Mouse (Mus musculus): ENCODE data around the gene Cyp2e1. TPM values are rescaled to one million over a fixed set of nuclear protein-coding genes. Genes with fewer than 3 reads are reported as not detected.

Gene Cyp2e1
- polyA plus RNA-seq, 1 experiment from 2014 or later, result not detected

DNA sequence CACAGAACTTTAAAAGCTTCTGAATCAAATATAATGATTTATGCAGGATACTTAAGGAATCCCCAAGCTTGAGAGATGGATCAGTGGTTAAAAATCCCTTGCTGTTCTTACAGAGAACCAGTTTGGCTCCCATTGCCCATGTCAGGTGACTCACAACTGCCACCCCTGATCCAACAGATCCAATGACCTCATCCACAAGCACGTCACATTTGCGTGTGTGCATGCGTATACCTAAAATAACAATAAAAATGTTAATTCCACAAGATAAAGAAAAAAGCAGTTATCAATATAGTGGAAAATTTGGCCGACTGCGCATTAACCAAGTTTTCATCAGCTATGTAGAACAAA, 57.7 kb downstream of the Cyp2e1 start:
- H3K4me1 ChIP-seq, result peaks cover 2% of the 10 kb centered on the region; the same call in 1 of the 2 replicates
- no peaks in the 10 kb centered on the region for H3K9me3 ChIP-seq (replicated peaks)
- H3K27ac ChIP-seq, result peak overlapping the region; percentile 83; the same call in 1 of the 2 replicates
- H3K9ac ChIP-seq, result peak overlapping the region; percentile 72
- peak; percentile 55 for ATAC-seq (ENCODE audit: low FRiP score)
- H3K27me3 ChIP-seq, result no peaks in the 10 kb centered on the region
- peak overlapping the region; percentile 55 for H3K4me3 ChIP-seq
- no peaks in the 10 kb centered on the region for H3K36me3 ChIP-seq
- 49% methylated on average over 5 of the region's 5 CpGs for WGBS
- H3K4me2 ChIP-seq (replicated peaks), result peak overlapping the region; percentile 65

DNA sequence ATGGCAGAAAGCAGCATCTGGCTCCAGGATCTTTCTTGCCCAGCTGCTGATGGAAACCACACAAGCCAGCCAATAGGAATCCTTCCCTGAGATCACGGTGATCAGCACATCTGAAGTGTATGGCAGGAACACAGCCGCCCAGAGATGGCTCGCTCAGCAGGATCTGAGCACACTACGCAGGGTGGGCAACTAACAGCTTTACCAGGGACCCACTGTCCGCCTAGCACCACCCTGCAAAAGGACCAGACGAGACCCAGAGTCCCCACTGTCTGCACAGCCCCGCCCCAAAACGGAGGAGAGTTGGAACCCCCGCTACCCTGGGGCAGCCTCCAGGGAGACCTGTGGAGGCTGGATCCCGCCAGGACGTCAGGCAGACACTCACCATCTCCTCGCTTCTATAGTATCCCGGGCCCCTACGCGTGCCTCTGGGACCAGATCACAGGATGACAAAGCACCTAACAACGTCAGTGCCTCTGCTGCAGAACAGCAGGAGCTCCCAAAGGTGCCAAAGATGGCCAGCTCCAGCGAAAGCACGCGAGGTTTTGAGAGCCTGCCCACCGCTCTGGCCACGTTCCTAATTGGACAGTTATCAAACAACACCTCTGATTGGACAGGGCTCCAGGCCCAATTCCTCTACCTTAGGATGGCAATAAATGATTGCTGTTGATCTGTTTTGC, 58.3 kb downstream of the Cyp2e1 start, which contains the start of gene Zfp941:
Gene Zfp941, minus strand, starts transcription at position 526 of the 677 bp plus-strand sequence.
- WGBS, result 3% methylated on average over 21 of the region's 21 CpGs
- H3K4me1 ChIP-seq, result peaks cover 2% of the 10 kb centered on the region; the same call in 1 of the 2 replicates
- peak within 1 kb of the TSS; percentile 83 for H3K27ac ChIP-seq
- peak within 1 kb of the TSS; percentile 65 for H3K4me2 ChIP-seq (replicated peaks)
- H3K9ac ChIP-seq, result peak within 1 kb of the TSS; percentile 72
- no peaks in the 10 kb centered on the region for H3K27me3 ChIP-seq
- H3K4me3 ChIP-seq, result peak within 1 kb of the TSS; percentile 55
- H3K36me3 ChIP-seq, result no peaks in the 10 kb centered on the region
- peak; percentile 94 for ATAC-seq (ENCODE audit: low FRiP score)
- H3K9me3 ChIP-seq (replicated peaks), result no peaks in the 10 kb centered on the region

DNA sequence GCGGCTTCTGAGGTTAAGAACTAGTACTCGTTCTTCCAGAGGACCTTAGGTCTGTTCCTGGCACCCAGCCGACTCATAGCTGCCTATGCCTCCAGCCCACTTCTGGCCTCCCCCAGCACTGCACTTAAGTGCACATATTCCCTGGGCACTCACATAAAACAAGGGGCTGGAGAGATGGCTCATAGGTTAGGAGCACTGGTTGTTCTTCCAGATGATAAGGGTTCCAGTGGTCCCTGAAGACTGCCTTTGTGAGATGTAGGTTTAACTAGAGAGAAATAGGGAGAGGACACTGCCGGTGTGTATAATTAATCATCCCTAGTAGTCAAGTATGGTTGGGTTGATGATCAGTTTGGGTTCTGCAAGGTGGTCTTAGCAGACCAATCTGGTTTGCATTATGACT, 59.2 kb downstream of the Cyp2e1 start:
- Histone ChIP-seq H3K27me3 (no peaks in the 10 kb centered on the region), H3K4me1 (peaks cover 2% of the 10 kb centered on the region; the same call in 1 of the 2 replicates), H3K9ac (no peak overlapping the region), H3K4me3 (no peak overlapping the region), H3K4me2 (replicated peaks) (no peak overlapping the region), H3K27ac (no peak overlapping the region), H3K36me3 (no peaks in the 10 kb centered on the region), H3K9me3 (replicated peaks) (no peaks in the 10 kb centered on the region)
- ATAC-seq (ENCODE audit: low FRiP score), result no peak
- 93% methylated on average over 4 of the region's 4 CpGs for WGBS

Other genes with a start within 250 kb of the Cyp2e1 start
- not detected in 2 replicates for gene Olfr538, start 195.9 kb upstream of the Cyp2e1 start, polyA plus RNA-seq (2016; fragmentation: Nextera tagmentation; extraction: Ambion mirVana)
- not detected in 2 replicates for gene Olfr46, start 162.5 kb upstream of the Cyp2e1 start, polyA plus RNA-seq (2016; fragmentation: Nextera tagmentation; extraction: Ambion mirVana)
- gene Olfr61, start 134.8 kb upstream of the Cyp2e1 start, polyA plus RNA-seq (2016; fragmentation: Nextera tagmentation; extraction: Ambion mirVana), result not detected in 2 replicates
- not detected in 2 replicates for gene Olfr53, start 117.3 kb upstream of the Cyp2e1 start, polyA plus RNA-seq (2016; fragmentation: Nextera tagmentation; extraction: Ambion mirVana)
- not detected in 2 replicates for gene Olfr539, start 103.8 kb upstream of the Cyp2e1 start, polyA plus RNA-seq (2016; fragmentation: Nextera tagmentation; extraction: Ambion mirVana)
- gene Olfr45, start 81.8 kb upstream of the Cyp2e1 start, polyA plus RNA-seq (2016; fragmentation: Nextera tagmentation; extraction: Ambion mirVana), result not detected in 2 replicates
- gene Olfr541, start 66.5 kb upstream of the Cyp2e1 start, polyA plus RNA-seq (2016; fragmentation: Nextera tagmentation; extraction: Ambion mirVana), result not detected in 2 replicates
- 0.19 and 0.36 TPM in 2 replicates for gene Syce1, start 24.1 kb downstream of the Cyp2e1 start, polyA plus RNA-seq (2016; fragmentation: Nextera tagmentation; extraction: Ambion mirVana)
- gene Zfp941, start 58.4 kb downstream of the Cyp2e1 start, polyA plus RNA-seq (2016; fragmentation: Nextera tagmentation; extraction: Ambion mirVana), result 12.3 and 13.4 TPM in 2 replicates
- 0.93 TPM in 1 of 2 replicates, not detected in the other for gene Urah, start 71.3 kb downstream of the Cyp2e1 start, polyA plus RNA-seq (2016; fragmentation: Nextera tagmentation; extraction: Ambion mirVana)
- not detected in 2 replicates for gene Scgb1c1, start 81.8 kb downstream of the Cyp2e1 start, polyA plus RNA-seq (2016; fragmentation: Nextera tagmentation; extraction: Ambion mirVana)
- gene Odf3, start 84.1 kb downstream of the Cyp2e1 start, polyA plus RNA-seq (2016; fragmentation: Nextera tagmentation; extraction: Ambion mirVana), result not detected in 2 replicates
- not detected in 2 replicates for gene Gm45785, start 92.6 kb downstream of the Cyp2e1 start, polyA plus RNA-seq (2016; fragmentation: Nextera tagmentation; extraction: Ambion mirVana)
- gene Ric8a, start 93.2 kb downstream of the Cyp2e1 start, polyA plus RNA-seq (2016; fragmentation: Nextera tagmentation; extraction: Ambion mirVana), result 82.3 and 88.5 TPM in 2 replicates
- 30.9 and 33.4 TPM in 2 replicates for gene Bet1l, start 93.8 kb downstream of the Cyp2e1 start, polyA plus RNA-seq (2016; fragmentation: Nextera tagmentation; extraction: Ambion mirVana)
- gene Psmd13, start 118.2 kb downstream of the Cyp2e1 start, polyA plus RNA-seq (2016; fragmentation: Nextera tagmentation; extraction: Ambion mirVana), result 279 and 282 TPM in 2 replicates
- 25.8 and 27.1 TPM in 2 replicates for gene Sirt3, start 118.6 kb downstream of the Cyp2e1 start, polyA plus RNA-seq (2016; fragmentation: Nextera tagmentation; extraction: Ambion mirVana)
- 0.81 TPM in 1 of 2 replicates, not detected in the other for gene Cox8b, start 136.7 kb downstream of the Cyp2e1 start, polyA plus RNA-seq (2016; fragmentation: Nextera tagmentation; extraction: Ambion mirVana)
- 0.13 and 0.27 TPM in 2 replicates for gene Nlrp6, start 157.2 kb downstream of the Cyp2e1 start, polyA plus RNA-seq (2016; fragmentation: Nextera tagmentation; extraction: Ambion mirVana)
- gene Pgghg, start 177.7 kb downstream of the Cyp2e1 start, polyA plus RNA-seq (2016; fragmentation: Nextera tagmentation; extraction: Ambion mirVana), result 15.5 and 16.8 TPM in 2 replicates
- 0.43 and 1.6 TPM in 2 replicates for gene Ifitm5, start 186.6 kb downstream of the Cyp2e1 start, polyA plus RNA-seq (2016; fragmentation: Nextera tagmentation; extraction: Ambion mirVana)
- gene Gm45717, start 192.2 kb downstream of the Cyp2e1 start, polyA plus RNA-seq (2016; fragmentation: Nextera tagmentation; extraction: Ambion mirVana), result 0.97 TPM in 1 of 2 replicates, not detected in the other
- 326 and 340 TPM in 2 replicates for gene Ifitm2, start 192.2 kb downstream of the Cyp2e1 start, polyA plus RNA-seq (2016; fragmentation: Nextera tagmentation; extraction: Ambion mirVana)
- 8.8 and 9.1 TPM in 2 replicates for gene Ifitm1, start 203.5 kb downstream of the Cyp2e1 start, polyA plus RNA-seq (2016; fragmentation: Nextera tagmentation; extraction: Ambion mirVana)
- gene Ifitm3, start 247.0 kb downstream of the Cyp2e1 start, polyA plus RNA-seq (2016; fragmentation: Nextera tagmentation; extraction: Ambion mirVana), result 22.5 and 26.0 TPM in 2 replicates

Data from hindbrain, embryonic 12.5 days (tissue).